Mouse (Mus musculus): Measurements from ENCODE around the gene Cds1. TPM values are rescaled to one million over a fixed set of nuclear protein-coding genes. Genes with fewer than 3 reads are reported as not detected.

Gene Cds1
- polyA plus RNA-seq, 1 experiment from 2014 or later, result 0.75 TPM

DNA sequence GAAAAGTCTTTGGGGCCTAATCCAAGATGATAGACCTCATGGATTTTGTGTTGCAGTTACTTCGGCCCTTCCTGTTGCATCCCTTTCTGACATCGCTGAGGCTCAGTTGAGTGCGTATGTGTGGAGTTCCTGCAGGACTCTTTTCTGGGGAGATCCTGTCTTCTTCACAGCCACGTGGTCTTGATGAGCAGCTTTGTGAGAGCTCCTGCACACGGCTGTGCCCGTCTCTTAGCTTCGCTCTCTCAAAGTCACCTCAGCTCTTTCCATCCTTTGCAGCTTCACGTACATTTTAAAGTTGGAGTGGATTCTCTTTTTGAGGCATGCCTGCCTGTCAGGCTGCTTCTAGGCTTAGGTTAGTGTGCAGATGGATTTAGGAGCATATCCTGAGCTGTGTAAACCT is 11.6 kb downstream of the Cds1 start:
- H3K4me1 ChIP-seq (replicated peaks), result no peaks in the 10 kb centered on the region
- H3K4me2 ChIP-seq, result no peak overlapping the region
- WGBS, result 79% methylated on average over 8 of the region's 8 CpGs
- ATAC-seq (ENCODE audit: insufficient number of reproducible peaks, low FRiP score), result no peak
- no peaks in the 10 kb centered on the region for H3K9me3 ChIP-seq (replicated peaks)
- no peaks in the 10 kb centered on the region for H3K36me3 ChIP-seq
- H3K4me3 ChIP-seq, result no peak overlapping the region
- H3K27ac ChIP-seq (ENCODE audit: poor library complexity, severe bottlenecking), result no peak overlapping the region
- peaks cover 16% of the 10 kb centered on the region; the same call in 1 of the 2 replicates for H3K27me3 ChIP-seq (replicated peaks)
- no peak overlapping the region for H3K9ac ChIP-seq

DNA sequence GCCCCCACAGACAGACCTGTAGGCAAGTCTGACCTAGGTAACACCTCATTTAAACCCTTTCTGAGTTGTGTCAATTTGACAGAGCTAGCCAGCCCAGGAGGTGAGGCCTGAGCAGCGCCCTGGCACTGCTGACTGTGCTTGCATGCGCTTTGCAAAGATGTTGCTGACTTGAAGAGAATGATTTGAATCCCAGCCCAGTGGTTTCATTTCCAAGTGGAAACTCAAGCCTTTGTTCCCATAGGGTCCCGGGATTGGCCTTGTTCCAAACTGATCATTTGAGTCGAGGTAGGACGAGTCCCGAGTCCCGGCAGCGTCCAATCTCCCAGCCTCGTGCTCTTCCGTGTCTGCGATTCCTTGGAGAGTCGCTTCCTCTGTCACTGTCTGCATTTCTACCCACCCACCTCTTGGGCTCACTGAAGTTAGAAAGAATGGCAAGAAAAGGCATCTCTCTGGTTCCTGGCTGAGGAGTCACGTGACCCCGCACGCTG is 14.5 kb downstream of the Cds1 start:
- Histone ChIP-seq H3K36me3 (no peaks in the 10 kb centered on the region), H3K27ac (ENCODE audit: poor library complexity, severe bottlenecking) (no peak overlapping the region), H3K4me1 (replicated peaks) (no peaks in the 10 kb centered on the region), H3K27me3 (replicated peaks) (no peaks in the 10 kb centered on the region), H3K9me3 (replicated peaks) (no peaks in the 10 kb centered on the region), H3K9ac (no peak overlapping the region), H3K4me3 (no peak overlapping the region), H3K4me2 (no peak overlapping the region)
- ATAC-seq (ENCODE audit: insufficient number of reproducible peaks, low FRiP score), result no peak
- WGBS, result 81% methylated on average over 15 of the region's 15 CpGs

DNA sequence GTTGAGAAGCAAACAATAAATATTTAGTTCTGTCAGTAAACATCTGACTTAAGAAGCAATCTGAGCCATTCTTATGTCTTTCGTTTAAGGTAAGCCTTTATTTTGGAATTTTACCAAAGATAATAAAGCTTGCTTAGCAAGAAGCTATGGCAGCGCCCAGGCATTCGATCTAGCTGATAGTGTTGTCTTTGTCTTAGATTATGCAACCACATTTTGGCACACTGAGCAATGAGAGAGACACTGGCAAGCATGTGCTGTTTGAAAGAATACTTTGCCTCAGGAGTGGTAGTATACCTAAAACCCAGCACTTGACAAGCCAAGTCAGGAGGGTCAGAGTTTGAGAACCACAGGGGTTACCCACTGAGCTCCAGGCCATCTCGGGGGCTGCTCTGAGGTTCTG is 16.0 kb downstream of the Cds1 start:
- ATAC-seq (ENCODE audit: insufficient number of reproducible peaks, low FRiP score), result no peak
- H3K9ac ChIP-seq, result no peak overlapping the region
- no peaks in the 10 kb centered on the region for H3K4me1 ChIP-seq (replicated peaks)
- H3K27me3 ChIP-seq (replicated peaks), result no peaks in the 10 kb centered on the region
- no peak overlapping the region for H3K27ac ChIP-seq (ENCODE audit: poor library complexity, severe bottlenecking)
- no peaks in the 10 kb centered on the region for H3K9me3 ChIP-seq (replicated peaks)
- H3K36me3 ChIP-seq, result no peaks in the 10 kb centered on the region
- no peak overlapping the region for H3K4me3 ChIP-seq
- no peak overlapping the region for H3K4me2 ChIP-seq
- 65% methylated on average over 4 of the region's 4 CpGs for WGBS

DNA sequence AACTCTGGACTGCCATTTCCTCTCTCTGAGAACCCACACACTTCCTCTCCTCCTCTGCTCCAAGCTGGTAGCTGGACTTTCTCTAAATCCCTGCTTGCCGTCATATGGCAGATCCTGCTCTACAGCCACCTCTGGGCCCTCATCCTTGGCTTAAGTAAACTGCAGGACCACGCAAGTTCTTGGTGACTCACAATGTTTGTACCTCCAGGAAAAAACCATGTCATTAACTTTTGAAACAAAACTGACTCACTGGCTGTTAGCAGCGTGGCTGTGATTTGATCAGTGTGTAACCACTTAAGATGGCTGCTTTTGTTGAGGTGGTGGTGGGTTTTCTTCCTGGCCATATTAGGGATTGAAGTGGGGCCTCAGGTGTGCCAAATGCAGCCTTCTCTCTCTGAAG is 19.4 kb downstream of the Cds1 start:
- Histone ChIP-seq H3K4me3 (no peak overlapping the region), H3K27ac (ENCODE audit: poor library complexity, severe bottlenecking) (no peak overlapping the region), H3K4me2 (no peak overlapping the region), H3K27me3 (replicated peaks) (no peaks in the 10 kb centered on the region), H3K4me1 (replicated peaks) (no peaks in the 10 kb centered on the region; the same call in 1 of the 2 replicates), H3K36me3 (no peaks in the 10 kb centered on the region), H3K9me3 (replicated peaks) (no peaks in the 10 kb centered on the region), H3K9ac (no peak overlapping the region)
- WGBS, result 55% methylated on average over 3 of the region's 3 CpGs
- ATAC-seq (ENCODE audit: insufficient number of reproducible peaks, low FRiP score), result no peak

DNA sequence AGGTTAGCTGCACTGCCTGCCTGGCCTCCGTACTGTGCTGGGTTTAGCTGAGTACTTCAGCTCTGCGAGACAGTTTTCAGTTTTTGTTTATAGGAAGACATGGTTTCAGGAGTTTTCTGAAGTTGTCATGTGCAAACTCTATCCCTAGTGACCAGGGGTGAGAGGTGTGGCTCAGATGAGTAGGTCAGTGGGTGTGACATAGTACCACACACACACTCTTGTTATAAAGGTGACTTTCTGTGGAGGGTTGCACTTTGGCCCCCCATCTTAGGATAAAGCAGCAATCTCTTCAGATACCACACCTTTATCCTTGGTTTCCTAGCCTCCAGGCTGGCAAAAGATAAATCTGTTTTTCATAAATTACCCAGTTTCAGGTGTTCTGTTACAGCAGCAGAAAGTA is 19.9 kb downstream of the Cds1 start:
- Histone ChIP-seq H3K27ac (ENCODE audit: poor library complexity, severe bottlenecking) (no peak overlapping the region), H3K27me3 (replicated peaks) (no peaks in the 10 kb centered on the region), H3K4me3 (no peak overlapping the region), H3K9me3 (replicated peaks) (no peaks in the 10 kb centered on the region), H3K36me3 (no peaks in the 10 kb centered on the region), H3K4me1 (replicated peaks) (no peaks in the 10 kb centered on the region; the same call in 1 of the 2 replicates), H3K4me2 (no peak overlapping the region), H3K9ac (no peak overlapping the region)
- 85% methylated on average over 2 of the region's 2 CpGs for WGBS
- ATAC-seq (ENCODE audit: insufficient number of reproducible peaks, low FRiP score), result no peak

DNA sequence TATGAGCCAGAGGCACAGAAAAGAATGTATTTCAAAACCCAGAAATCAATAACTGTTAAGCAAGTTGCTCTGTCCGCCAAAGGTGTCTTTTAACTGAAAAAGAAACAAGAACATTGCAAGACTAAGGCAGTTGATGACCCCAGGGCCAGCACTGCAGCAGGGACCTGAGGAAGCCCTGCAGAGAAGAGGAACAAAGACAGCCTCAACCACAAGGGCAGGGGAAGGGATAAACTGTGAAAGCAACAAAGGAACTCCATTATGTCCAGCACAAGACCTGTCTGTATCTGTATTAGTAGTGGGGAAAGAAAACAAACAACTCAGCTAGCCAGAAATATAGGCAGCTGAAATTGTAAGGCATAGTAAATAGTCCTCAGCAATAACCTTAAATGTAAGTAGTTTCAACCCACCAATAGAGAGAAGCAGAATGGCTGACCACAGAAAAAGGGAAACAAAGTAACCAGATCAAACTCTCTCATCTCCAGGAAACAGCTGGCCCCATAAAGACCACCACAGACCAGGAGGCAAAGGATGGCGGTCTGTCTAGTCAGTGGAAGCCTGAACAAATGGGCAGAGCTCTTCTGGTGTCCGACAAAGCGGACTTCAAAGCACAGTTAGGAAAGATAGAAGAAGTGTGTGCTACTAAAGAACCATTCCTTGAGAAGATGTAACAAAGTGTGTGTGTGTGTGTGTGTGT is 21.1 kb downstream of the Cds1 start:
- H3K27me3 ChIP-seq (replicated peaks), result no peaks in the 10 kb centered on the region
- no peaks in the 10 kb centered on the region for H3K9me3 ChIP-seq (replicated peaks)
- 65% methylated on average over 4 of the region's 4 CpGs for WGBS
- H3K27ac ChIP-seq (ENCODE audit: poor library complexity, severe bottlenecking), result no peak overlapping the region
- ATAC-seq (ENCODE audit: insufficient number of reproducible peaks, low FRiP score), result no peak
- no peak overlapping the region for H3K9ac ChIP-seq
- H3K4me1 ChIP-seq (replicated peaks), result no peaks in the 10 kb centered on the region; the same call in 1 of the 2 replicates
- H3K4me3 ChIP-seq, result no peak overlapping the region
- no peaks in the 10 kb centered on the region for H3K36me3 ChIP-seq
- no peak overlapping the region for H3K4me2 ChIP-seq

DNA sequence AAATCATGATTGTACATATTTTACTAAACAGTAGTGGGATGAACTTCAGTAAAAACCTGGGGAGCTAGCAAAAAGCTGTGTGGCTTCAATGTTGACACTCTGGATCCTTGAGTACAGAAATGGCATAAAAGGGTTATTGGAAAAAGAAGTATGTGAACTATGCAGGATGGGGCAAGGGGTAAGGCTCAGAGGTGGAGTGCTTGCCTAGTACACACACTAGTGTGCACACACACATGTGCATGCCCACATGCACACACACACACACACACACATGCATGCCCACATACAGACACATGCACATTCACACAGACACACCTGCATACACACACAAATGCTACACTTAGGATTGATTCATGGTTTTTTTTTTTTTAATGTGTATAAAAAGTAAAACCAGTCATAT is 24.8 kb downstream of the Cds1 start:
- Histone ChIP-seq H3K27ac (ENCODE audit: poor library complexity, severe bottlenecking) (no peak overlapping the region), H3K4me3 (no peak overlapping the region), H3K9me3 (replicated peaks) (no peaks in the 10 kb centered on the region), H3K4me1 (replicated peaks) (peaks cover 6% of the 10 kb centered on the region), H3K4me2 (no peak overlapping the region), H3K9ac (no peak overlapping the region), H3K27me3 (replicated peaks) (no peaks in the 10 kb centered on the region), H3K36me3 (no peaks in the 10 kb centered on the region)
- no peak for ATAC-seq (ENCODE audit: insufficient number of reproducible peaks, low FRiP score)

DNA sequence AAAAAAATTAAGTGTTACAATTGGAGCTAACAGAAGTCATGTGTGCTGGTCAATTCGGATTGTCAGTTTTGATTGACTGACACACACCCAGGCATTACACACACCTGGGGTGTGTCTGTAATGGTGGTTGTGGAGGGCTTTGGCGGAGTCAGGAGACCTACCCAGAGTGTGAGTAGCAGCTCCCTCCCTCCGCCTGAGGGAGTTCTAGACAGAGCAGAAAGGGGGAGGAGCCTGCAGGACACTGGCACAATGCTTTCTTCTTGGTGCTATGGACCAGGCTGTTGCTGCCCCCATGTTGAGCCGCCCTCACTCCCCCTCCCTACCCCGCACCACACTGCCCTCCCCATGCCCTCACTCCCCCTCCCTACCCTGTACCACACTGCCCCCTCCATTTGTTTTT is 25.6 kb downstream of the Cds1 start:
- Histone ChIP-seq H3K4me2 (no peak overlapping the region), H3K4me1 (replicated peaks) (peaks cover 6% of the 10 kb centered on the region), H3K27me3 (replicated peaks) (no peaks in the 10 kb centered on the region), H3K9ac (no peak overlapping the region), H3K4me3 (no peak overlapping the region), H3K27ac (ENCODE audit: poor library complexity, severe bottlenecking) (no peak overlapping the region), H3K9me3 (replicated peaks) (no peaks in the 10 kb centered on the region), H3K36me3 (no peaks in the 10 kb centered on the region)
- ATAC-seq (ENCODE audit: insufficient number of reproducible peaks, low FRiP score), result no peak
- WGBS, result 52% methylated on average over 5 of the region's 5 CpGs

DNA sequence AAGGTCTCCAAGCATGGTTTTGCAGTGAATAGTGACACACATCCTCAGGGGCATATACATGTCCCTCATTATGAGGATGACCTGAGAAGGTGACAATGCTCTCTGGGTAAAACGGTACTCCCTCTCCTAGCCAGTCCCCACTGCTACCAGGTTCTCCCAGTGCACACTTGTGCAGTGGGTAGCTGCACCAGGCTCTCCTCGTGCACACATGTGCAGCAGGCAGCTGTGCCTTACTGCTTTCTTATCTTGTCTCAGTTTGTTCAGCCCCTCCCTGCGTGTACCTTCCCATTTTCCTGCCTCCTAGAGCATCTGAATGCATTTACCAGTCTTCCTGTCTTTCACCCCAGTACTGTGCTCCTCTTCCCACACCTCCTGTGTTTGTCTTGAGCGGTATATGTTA is 27.7 kb downstream of the Cds1 start:
- H3K9me3 ChIP-seq (replicated peaks), result no peaks in the 10 kb centered on the region
- no peaks in the 10 kb centered on the region for H3K36me3 ChIP-seq
- peaks cover 6% of the 10 kb centered on the region for H3K4me1 ChIP-seq (replicated peaks)
- H3K4me3 ChIP-seq, result no peak overlapping the region
- ATAC-seq (ENCODE audit: insufficient number of reproducible peaks, low FRiP score), result no peak
- WGBS, result 32% methylated on average over 4 of the region's 4 CpGs
- no peak overlapping the region for H3K4me2 ChIP-seq
- no peaks in the 10 kb centered on the region for H3K27me3 ChIP-seq (replicated peaks)
- H3K27ac ChIP-seq (ENCODE audit: poor library complexity, severe bottlenecking), result no peak overlapping the region
- H3K9ac ChIP-seq, result no peak overlapping the region

DNA sequence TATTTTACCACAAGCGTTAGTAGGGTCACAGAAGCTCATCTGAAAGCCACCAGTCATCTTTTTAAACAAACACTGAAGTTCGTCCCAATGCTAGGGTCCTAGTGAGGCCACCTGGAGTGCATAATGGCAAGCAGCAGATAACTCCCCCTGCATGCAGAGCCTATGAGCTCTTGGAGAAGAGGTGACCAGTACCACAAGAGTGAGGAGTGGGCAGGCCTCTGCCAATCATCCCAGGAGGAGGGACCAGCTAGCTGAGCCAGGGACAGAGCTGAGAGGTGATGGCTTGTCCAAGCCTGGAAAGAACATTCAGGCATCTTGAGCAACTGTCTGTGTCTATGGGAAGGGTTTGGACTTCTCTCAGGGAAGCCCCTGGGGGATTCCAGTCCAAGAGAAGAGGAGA is 37.0 kb downstream of the Cds1 start:
- no peaks in the 10 kb centered on the region for H3K27me3 ChIP-seq (replicated peaks)
- WGBS, result 59% methylated on average over 2 of the region's 2 CpGs
- H3K9me3 ChIP-seq (replicated peaks), result peaks cover 4% of the 10 kb centered on the region
- no peak overlapping the region for H3K27ac ChIP-seq (ENCODE audit: poor library complexity, severe bottlenecking)
- peaks cover 8% of the 10 kb centered on the region; the same call in 1 of the 2 replicates for H3K4me1 ChIP-seq (replicated peaks)
- no peak overlapping the region for H3K4me3 ChIP-seq
- ATAC-seq (ENCODE audit: insufficient number of reproducible peaks, low FRiP score), result no peak
- no peak overlapping the region for H3K4me2 ChIP-seq
- no peaks in the 10 kb centered on the region for H3K36me3 ChIP-seq
- H3K9ac ChIP-seq, result no peak overlapping the region

DNA sequence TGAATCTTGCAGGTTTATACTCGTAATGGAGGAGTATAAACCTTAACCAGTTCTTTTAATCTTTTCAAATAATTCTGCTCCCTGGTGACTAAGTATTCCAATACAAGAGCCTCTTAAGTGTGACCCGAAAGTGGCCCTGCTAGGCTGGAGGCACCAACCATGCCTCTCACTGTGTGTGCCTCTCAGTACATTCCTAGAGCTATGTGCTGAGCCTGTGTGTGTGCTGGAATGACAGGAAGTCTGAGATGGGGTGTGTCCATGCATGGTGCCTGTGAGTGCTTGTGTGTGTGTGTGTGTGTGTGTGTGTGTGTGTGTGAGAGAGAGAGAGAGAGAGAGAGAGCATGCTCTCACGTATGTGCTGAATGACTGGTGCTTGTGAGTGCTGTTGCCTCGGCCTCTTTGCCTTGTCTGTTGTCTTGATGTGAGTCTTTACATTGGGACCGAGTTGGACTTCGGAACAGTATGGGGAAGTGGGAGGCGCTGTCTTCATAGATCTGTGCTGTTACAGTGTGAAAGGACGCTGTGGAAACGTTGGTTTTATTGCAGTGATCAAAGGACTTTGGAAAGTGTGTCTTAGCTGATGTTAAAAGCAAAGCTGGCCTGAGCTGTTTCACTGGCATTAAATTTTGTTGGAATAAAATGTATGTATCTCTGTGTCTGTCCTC is 37.6 kb downstream of the Cds1 start:
- WGBS, result 72% methylated on average over 9 of the region's 9 CpGs
- Histone ChIP-seq H3K9me3 (replicated peaks) (peaks cover 4% of the 10 kb centered on the region), H3K4me2 (no peak overlapping the region), H3K27me3 (replicated peaks) (no peaks in the 10 kb centered on the region), H3K36me3 (no peaks in the 10 kb centered on the region), H3K9ac (no peak overlapping the region), H3K27ac (ENCODE audit: poor library complexity, severe bottlenecking) (no peak overlapping the region), H3K4me3 (no peak overlapping the region), H3K4me1 (replicated peaks) (peaks cover 8% of the 10 kb centered on the region; the same call in 1 of the 2 replicates)
- no peak for ATAC-seq (ENCODE audit: insufficient number of reproducible peaks, low FRiP score)
